Mouse (Mus musculus): ENCODE measurements around the gene Cela3a. TPM values are rescaled to one million over a fixed set of nuclear protein-coding genes. Genes with fewer than 3 reads are reported as not detected.

The Cela3a gene
- polyA plus RNA-seq, 1 experiment: not detected

- Histone ChIP-seq H3K9ac (ENCODE audit: low read depth, poor library complexity, severe bottlenecking) (no peak overlapping the region), H3K9me3 (replicated peaks; ENCODE audit: control insufficient read depth, insufficient read depth, low read length, poor library complexity, severe bottlenecking) (no peaks in the 10 kb centered on the region), H3K36me3 (ENCODE audit: control insufficient read depth, insufficient read depth, low read length, poor library complexity, severe bottlenecking) (no peaks in the 10 kb centered on the region), H3K4me3 (ENCODE audit: low read depth, low read length) (no peak overlapping the region), H3K27me3 (ENCODE audit: control insufficient read depth, insufficient read depth, low read length, poor library complexity, severe bottlenecking) (no peaks in the 10 kb centered on the region), H3K4me1 (ENCODE audit: control insufficient read depth, insufficient read depth, low read length) (no peaks in the 10 kb centered on the region), H3K27ac (ENCODE audit: insufficient read depth, low read length) (no peak overlapping the region)
- TF ChIP-seq POLR2A (IDR thresholded peaks at IDR 0.05; ENCODE audit: insufficient read depth, low read length) (no peak), EP300 (IDR thresholded peaks at IDR 0.05; ENCODE audit: insufficient read depth, low read depth, low read length) (no peak), CTCF (IDR thresholded peaks at IDR 0.05; ENCODE audit: low read depth, low read length) (no peak)
Measured at GRCm38 (mm10) chr4:137396641-137397525, 12.7 kb downstream of the Cela3a start.

- H3K36me3 ChIP-seq (ENCODE audit: control insufficient read depth, insufficient read depth, low read length, poor library complexity, severe bottlenecking): no peaks in the 10 kb centered on the region
Measured at GRCm38 (mm10) chr4:137393378-137394135, 16.0 kb downstream of the Cela3a start.

GRCm38 (mm10) chr4:137392874-137393273, 16.7 kb downstream of the Cela3a start:
- no peaks in the 10 kb centered on the region for H3K9me3 ChIP-seq (replicated peaks; ENCODE audit: control insufficient read depth, insufficient read depth, low read length, poor library complexity, severe bottlenecking)
- H3K27ac ChIP-seq (ENCODE audit: insufficient read depth, low read length): no peak overlapping the region
- H3K4me1 ChIP-seq (ENCODE audit: control insufficient read depth, insufficient read depth, low read length): no peaks in the 10 kb centered on the region
- H3K4me3 ChIP-seq (ENCODE audit: low read depth, low read length): no peak overlapping the region
- no peak overlapping the region for H3K9ac ChIP-seq (ENCODE audit: low read depth, poor library complexity, severe bottlenecking)
- no peaks in the 10 kb centered on the region for H3K27me3 ChIP-seq (ENCODE audit: control insufficient read depth, insufficient read depth, low read length, poor library complexity, severe bottlenecking)
- no peak for TF ChIP-seq CTCF (IDR thresholded peaks at IDR 0.05; ENCODE audit: low read depth, low read length)
- TF ChIP-seq POLR2A (IDR thresholded peaks at IDR 0.05; ENCODE audit: insufficient read depth, low read length): no peak
- TF ChIP-seq EP300 (IDR thresholded peaks at IDR 0.05; ENCODE audit: insufficient read depth, low read depth, low read length): no peak
- no peaks in the 10 kb centered on the region for H3K36me3 ChIP-seq (ENCODE audit: control insufficient read depth, insufficient read depth, low read length, poor library complexity, severe bottlenecking)

More at GRCm38 (mm10) chr4:137393378-137394135, 16.0 kb downstream of the Cela3a start:
- Histone ChIP-seq H3K4me3 (ENCODE audit: low read depth, low read length) (no peak overlapping the region), H3K27me3 (ENCODE audit: control insufficient read depth, insufficient read depth, low read length, poor library complexity, severe bottlenecking) (no peaks in the 10 kb centered on the region), H3K4me1 (ENCODE audit: control insufficient read depth, insufficient read depth, low read length) (no peaks in the 10 kb centered on the region), H3K27ac (ENCODE audit: insufficient read depth, low read length) (no peak overlapping the region), H3K9ac (ENCODE audit: low read depth, poor library complexity, severe bottlenecking) (no peak overlapping the region), H3K9me3 (replicated peaks; ENCODE audit: control insufficient read depth, insufficient read depth, low read length, poor library complexity, severe bottlenecking) (no peaks in the 10 kb centered on the region)
- TF ChIP-seq EP300 (IDR thresholded peaks at IDR 0.05; ENCODE audit: insufficient read depth, low read depth, low read length): no peak
- no peak for TF ChIP-seq POLR2A (IDR thresholded peaks at IDR 0.05; ENCODE audit: insufficient read depth, low read length)
- TF ChIP-seq CTCF (IDR thresholded peaks at IDR 0.05; ENCODE audit: low read depth, low read length): no peak

GRCm38 (mm10) chr4:137391287-137391686, 18.3 kb downstream of the Cela3a start:
- Histone ChIP-seq H3K9me3 (replicated peaks; ENCODE audit: control insufficient read depth, insufficient read depth, low read length, poor library complexity, severe bottlenecking) (no peaks in the 10 kb centered on the region), H3K36me3 (ENCODE audit: control insufficient read depth, insufficient read depth, low read length, poor library complexity, severe bottlenecking) (no peaks in the 10 kb centered on the region), H3K27me3 (ENCODE audit: control insufficient read depth, insufficient read depth, low read length, poor library complexity, severe bottlenecking) (no peaks in the 10 kb centered on the region), H3K4me3 (ENCODE audit: low read depth, low read length) (no peak overlapping the region), H3K9ac (ENCODE audit: low read depth, poor library complexity, severe bottlenecking) (no peak overlapping the region), H3K4me1 (ENCODE audit: control insufficient read depth, insufficient read depth, low read length) (no peaks in the 10 kb centered on the region), H3K27ac (ENCODE audit: insufficient read depth, low read length) (no peak overlapping the region)
- TF ChIP-seq EP300 (IDR thresholded peaks at IDR 0.05; ENCODE audit: insufficient read depth, low read depth, low read length) (no peak), CTCF (IDR thresholded peaks at IDR 0.05; ENCODE audit: low read depth, low read length) (peak; percentile 20), POLR2A (IDR thresholded peaks at IDR 0.05; ENCODE audit: insufficient read depth, low read length) (no peak)

GRCm38 (mm10) chr4:137390196-137390595, 19.4 kb downstream of the Cela3a start:
- H3K27ac ChIP-seq (ENCODE audit: insufficient read depth, low read length): no peak overlapping the region
- TF ChIP-seq CTCF (IDR thresholded peaks at IDR 0.05; ENCODE audit: low read depth, low read length): no peak
- no peak for TF ChIP-seq POLR2A (IDR thresholded peaks at IDR 0.05; ENCODE audit: insufficient read depth, low read length)
- no peaks in the 10 kb centered on the region for H3K9me3 ChIP-seq (replicated peaks; ENCODE audit: control insufficient read depth, insufficient read depth, low read length, poor library complexity, severe bottlenecking)
- H3K4me3 ChIP-seq (ENCODE audit: low read depth, low read length): no peak overlapping the region
- no peaks in the 10 kb centered on the region for H3K27me3 ChIP-seq (ENCODE audit: control insufficient read depth, insufficient read depth, low read length, poor library complexity, severe bottlenecking)
- no peaks in the 10 kb centered on the region for H3K36me3 ChIP-seq (ENCODE audit: control insufficient read depth, insufficient read depth, low read length, poor library complexity, severe bottlenecking)
- H3K9ac ChIP-seq (ENCODE audit: low read depth, poor library complexity, severe bottlenecking): no peak overlapping the region
- H3K4me1 ChIP-seq (ENCODE audit: control insufficient read depth, insufficient read depth, low read length): no peaks in the 10 kb centered on the region
